Mouse (Mus musculus): ENCODE measurements around the gene Lag3. TPM values are rescaled to one million over a fixed set of nuclear protein-coding genes. Genes with fewer than 3 reads are reported as not detected.
"Not testable (repeated sequence)": the region's sequence is repeated elsewhere in the genome, so short reads cannot be mapped to it uniquely, and the experiment has no call there.

Gene Lag3
- polyA plus RNA-seq, 1 experiment from 2014 or later: 1.4 TPM

- Histone ChIP-seq H3K27me3 (ENCODE audit: insufficient read depth, low read length) (no peaks in the 10 kb centered on the region), H3K9ac (no peak overlapping the region), H3K27ac (ENCODE audit: low read depth) (no peak overlapping the region), H3K4me1 (ENCODE audit: insufficient read depth) (peaks cover 8% of the 10 kb centered on the region; the same call in 1 of the 2 replicates), H3K4me3 (ENCODE audit: low read depth, low read length) (no peak overlapping the region), H3K9me3 (ENCODE audit: low read depth, low read length) (no peaks in the 10 kb centered on the region), H3K36me3 (ENCODE audit: insufficient read depth) (no peaks in the 10 kb centered on the region), H3K4me2 (no peak overlapping the region)
- no peak for DNase-seq
- TF ChIP-seq CTCF (IDR thresholded peaks at IDR 0.05; ENCODE audit: low read depth): no peak
- no peak for ATAC-seq (ENCODE audit: insufficient read depth)
- 35% methylated on average over 10 of the region's 10 CpGs for WGBS
These were observed 10.6 kb downstream of the Lag3 start for GRCm38 (mm10) chr6:124900801-124901480.

- 62% methylated on average over 8 of the region's 8 CpGs for WGBS
- no peak overlapping the region for H3K4me3 ChIP-seq (ENCODE audit: low read depth, low read length)
- ATAC-seq (ENCODE audit: insufficient read depth): no peak
- TF ChIP-seq CTCF (IDR thresholded peaks at IDR 0.05; ENCODE audit: low read depth): no peak
- no peaks in the 10 kb centered on the region for H3K9me3 ChIP-seq (ENCODE audit: low read depth, low read length)
- H3K4me2 ChIP-seq: no peak overlapping the region
- H3K27me3 ChIP-seq (ENCODE audit: insufficient read depth, low read length): no peaks in the 10 kb centered on the region
- no peak overlapping the region for H3K9ac ChIP-seq
- peaks cover 7% of the 10 kb centered on the region; the same call in 1 of the 2 replicates for H3K4me1 ChIP-seq (ENCODE audit: insufficient read depth)
- no peaks in the 10 kb centered on the region for H3K36me3 ChIP-seq (ENCODE audit: insufficient read depth)
- no peak for DNase-seq
- H3K27ac ChIP-seq (ENCODE audit: low read depth): no peak overlapping the region
These were observed 11.3 kb downstream of the Lag3 start for GRCm38 (mm10) chr6:124900056-124900800.

- Histone ChIP-seq H3K9me3 (ENCODE audit: low read depth, low read length) (no peaks in the 10 kb centered on the region), H3K27ac (ENCODE audit: low read depth) (no peak overlapping the region), H3K27me3 (ENCODE audit: insufficient read depth, low read length) (no peaks in the 10 kb centered on the region), H3K9ac (no peak overlapping the region), H3K36me3 (ENCODE audit: insufficient read depth) (no peaks in the 10 kb centered on the region), H3K4me1 (ENCODE audit: insufficient read depth) (no peaks in the 10 kb centered on the region), H3K4me3 (ENCODE audit: low read depth, low read length) (no peak overlapping the region), H3K4me2 (no peak overlapping the region)
- ATAC-seq (ENCODE audit: insufficient read depth): no peak
- no peak for TF ChIP-seq CTCF (IDR thresholded peaks at IDR 0.05; ENCODE audit: low read depth)
- no peak for DNase-seq
- 13% methylated on average over 3 of the region's 3 CpGs for WGBS
These were observed 13.1 kb downstream of the Lag3 start for GRCm38 (mm10) chr6:124898359-124898758.

- H3K9ac ChIP-seq; H3K9me3 ChIP-seq (ENCODE audit: low read depth, low read length); H3K27ac ChIP-seq (ENCODE audit: low read depth); ATAC-seq (ENCODE audit: insufficient read depth); H3K36me3 ChIP-seq (ENCODE audit: insufficient read depth); H3K4me1 ChIP-seq (ENCODE audit: insufficient read depth); H3K27me3 ChIP-seq (ENCODE audit: insufficient read depth, low read length); H3K4me3 ChIP-seq (ENCODE audit: low read depth, low read length); H3K4me2 ChIP-seq; DNase-seq: not testable (repeated sequence)
- 88% methylated on average over 2 of the region's 2 CpGs for WGBS
These were observed 17.4 kb downstream of the Lag3 start for GRCm38 (mm10) chr6:124894113-124894512.

- Histone ChIP-seq H3K27ac (ENCODE audit: low read depth) (no peak overlapping the region), H3K36me3 (ENCODE audit: insufficient read depth) (no peaks in the 10 kb centered on the region), H3K9me3 (ENCODE audit: low read depth, low read length) (no peaks in the 10 kb centered on the region), H3K4me3 (ENCODE audit: low read depth, low read length) (no peak overlapping the region), H3K4me2 (no peak overlapping the region), H3K27me3 (ENCODE audit: insufficient read depth, low read length) (no peaks in the 10 kb centered on the region), H3K4me1 (ENCODE audit: insufficient read depth) (no peaks in the 10 kb centered on the region), H3K9ac (no peak overlapping the region)
- WGBS: 37% methylated on average over 6 of the region's 6 CpGs
- ATAC-seq (ENCODE audit: insufficient read depth) (no peak), DNase-seq (no peak)
- TF ChIP-seq CTCF (IDR thresholded peaks at IDR 0.05; ENCODE audit: low read depth): no peak
These were observed 20.5 kb downstream of the Lag3 start for GRCm38 (mm10) chr6:124890997-124891396.

- H3K27me3 ChIP-seq (ENCODE audit: insufficient read depth, low read length): no peaks in the 10 kb centered on the region
- no peaks in the 10 kb centered on the region for H3K36me3 ChIP-seq (ENCODE audit: insufficient read depth)
- H3K4me2 ChIP-seq: no peak overlapping the region
- ATAC-seq (ENCODE audit: insufficient read depth) (no peak), DNase-seq (no peak)
- no peak for TF ChIP-seq CTCF (IDR thresholded peaks at IDR 0.05; ENCODE audit: low read depth)
- H3K9me3 ChIP-seq (ENCODE audit: low read depth, low read length): no peaks in the 10 kb centered on the region
- H3K4me3 ChIP-seq (ENCODE audit: low read depth, low read length): no peak overlapping the region
- no peaks in the 10 kb centered on the region for H3K4me1 ChIP-seq (ENCODE audit: insufficient read depth)
- 85% methylated on average over 6 of the region's 6 CpGs for WGBS
- H3K27ac ChIP-seq (ENCODE audit: low read depth): no peak overlapping the region
- H3K9ac ChIP-seq: no peak overlapping the region
These were observed 22.9 kb downstream of the Lag3 start for GRCm38 (mm10) chr6:124888555-124889125.

- 79% methylated on average over 9 of the region's 9 CpGs for WGBS
- ATAC-seq (ENCODE audit: insufficient read depth) (no peak), DNase-seq (no peak)
- no peaks in the 10 kb centered on the region for H3K4me1 ChIP-seq (ENCODE audit: insufficient read depth)
- H3K27ac ChIP-seq (ENCODE audit: low read depth): no peak within 1 kb of the TSS
- no peak within 1 kb of the TSS for H3K9ac ChIP-seq
- H3K27me3 ChIP-seq (ENCODE audit: insufficient read depth, low read length): no peaks in the 10 kb centered on the region
- TF ChIP-seq CTCF (IDR thresholded peaks at IDR 0.05; ENCODE audit: low read depth): no peak
- H3K36me3 ChIP-seq (ENCODE audit: insufficient read depth): no peaks in the 10 kb centered on the region
- H3K4me2 ChIP-seq: no peak within 1 kb of the TSS
- no peak within 1 kb of the TSS for H3K4me3 ChIP-seq (ENCODE audit: low read depth, low read length)
- no peaks in the 10 kb centered on the region for H3K9me3 ChIP-seq (ENCODE audit: low read depth, low read length)
These were observed 23.5 kb downstream of the Lag3 start, which contains the start of gene Cd4 for GRCm38 (mm10) chr6:124887986-124888385. Cd4 (minus strand) TSS chr6:124888221.
